Mouse (Mus musculus) adipose tissue, adult 10 weeks (tissue): ENCODE data around the gene Hoxb8. TPM values are rescaled to one million over a fixed set of nuclear protein-coding genes. Genes with fewer than 3 reads are reported as not detected.

Experiments
- polyA plus RNA-seq: library from polyadenylated mRNA; stranded (reverse); fragments of 350-450 nt; fragmentation: Illumina TruSeq; extraction: RNeasy Lipid Tissue Mini Kit (QIAGEN cat#74804); gene quantifications from one replicate; pipeline ENCODE4 v1.2.3, GENCODE M21; 2014; ENCODE audit warnings: low read depth, low replicate concordance

Gene Hoxb8
- polyA plus RNA-seq, result 94.4 TPM

GRCm38 (mm10) chr11:96281855-96282570, at the start of gene Hoxb8:
TSS of gene Hoxb8 (plus strand) at chr11:96281905.

GRCm38 (mm10) chr11:96270996-96271540, 10.6 kb upstream of the Hoxb8 start, which contains the start of gene Hoxb9:
TSS of gene Hoxb9 (plus strand) at chr11:96271457.

GRCm38 (mm10) chr11:96285771-96286738, 4.3 kb downstream of the Hoxb8 start, which contains the start of gene Hoxb7:
TSS of gene Hoxb7 (plus strand) at chr11:96286623.

GRCm38 (mm10) chr11:96291681-96292564, 10.2 kb downstream of the Hoxb8 start, which contains the start of gene Hoxb6:
TSS of gene Hoxb6 (plus strand) at chr11:96292476.

GRCm38 (mm10) chr11:96303151-96304099, 21.7 kb downstream of the Hoxb8 start, which contains the start of gene Hoxb5:
TSS of gene Hoxb5 (plus strand) at chr11:96303336.

GRCm38 (mm10) chr11:96317608-96318367, 36.1 kb downstream of the Hoxb8 start, which contains the start of gene Hoxb4:
TSS of gene Hoxb4 (plus strand) at chr11:96318267.

GRCm38 (mm10) chr11:96323154-96323553, 41.4 kb downstream of the Hoxb8 start, which contains the start of gene Hoxb3:
TSS of gene Hoxb3 (plus strand) at chr11:96323326.

Other genes with a start within 250 kb of the Hoxb8 start
- 81.1 TPM for gene Snf8, start 247.0 kb upstream of the Hoxb8 start, polyA plus RNA-seq
- gene Ube2z, start 216.5 kb upstream of the Hoxb8 start, polyA plus RNA-seq, result 99.9 TPM
- 395 TPM for gene Atp5g1, start 206.2 kb upstream of the Hoxb8 start, polyA plus RNA-seq
- gene Calcoco2, start 169.9 kb upstream of the Hoxb8 start, polyA plus RNA-seq, result not detected
- 2.7 TPM for gene Ttll6, start 148.1 kb upstream of the Hoxb8 start, polyA plus RNA-seq
- not detected for gene Hoxb13, start 87.6 kb upstream of the Hoxb8 start, polyA plus RNA-seq
- gene Hoxb9, start 10.4 kb upstream of the Hoxb8 start, polyA plus RNA-seq, result 42.4 TPM
- gene Hoxb7, start 4.7 kb downstream of the Hoxb8 start, polyA plus RNA-seq, result 116 TPM
- gene Hoxb6, start 10.6 kb downstream of the Hoxb8 start, polyA plus RNA-seq, result 132 TPM
- 21.8 TPM for gene Hoxb5, start 21.4 kb downstream of the Hoxb8 start, polyA plus RNA-seq
- 25.8 TPM for gene Hoxb4, start 36.4 kb downstream of the Hoxb8 start, polyA plus RNA-seq
- 40.3 TPM for gene Hoxb3, start 41.4 kb downstream of the Hoxb8 start, polyA plus RNA-seq
- 24.6 TPM for gene Hoxb2, start 68.6 kb downstream of the Hoxb8 start, polyA plus RNA-seq
- gene Hoxb1, start 83.8 kb downstream of the Hoxb8 start, polyA plus RNA-seq, result 2.2 TPM
- 19.1 TPM for gene Skap1, start 182.7 kb downstream of the Hoxb8 start, polyA plus RNA-seq